Mouse (Mus musculus): ENCODE results near the gene Gm42906.

- TF ChIP-seq POLR2A (IDR thresholded peaks at IDR 0.05; ENCODE audit: low read depth, low read length) (no peak), CTCF (conservative IDR thresholded peaks at IDR 0.05; ENCODE audit: insufficient read depth, insufficient read length, low read depth, low read length) (peak; percentile 15; the same call in 1 of the 2 replicates)
Measured at GRCm38 (mm10) chr5:151018450-151018849, 409.5 kb downstream of the Gm42906 start.
